Mouse (Mus musculus) limb, embryonic 13.5 days (tissue): Measurements from ENCODE around the gene Rasa3. TPM values are rescaled to one million over a fixed set of nuclear protein-coding genes. Genes with fewer than 3 reads are reported as not detected.

Experiments used
- ATAC-seq: fragments of 200-750 bp; cut with Nextera tagmentation; 2 replicates; pipeline ENCODE4 v1.8.0; 2017; ENCODE audit warnings: low read depth, moderate number of reproducible peaks, moderate TSS enrichment; ENCODE audit not compliant: low FRiP score
- H3K27ac ChIP-seq: fragments of 300-500 bp; sonication (generic); 2 replicates; pipeline ENCODE4 v1.5.1; 2015; ENCODE audit warnings: inconsistent platforms, mild to moderate bottlenecking, moderate library complexity
- H3K27me3 ChIP-seq: fragments of 300-500 bp; sonication (generic); 2 replicates; pipeline ENCODE4 v1.6.1; 2015; ENCODE audit warnings: mild to moderate bottlenecking, inconsistent platforms
- H3K36me3 ChIP-seq: fragments of 300-500 bp; sonication (generic); 2 replicates; pipeline ENCODE4 v1.6.1; 2015; ENCODE audit warnings: inconsistent platforms, mild to moderate bottlenecking, moderate library complexity
- H3K4me1 ChIP-seq: fragments of 300-500 bp; sonication (generic); 2 replicates; pipeline ENCODE4 v1.6.1; 2015; ENCODE audit warnings: inconsistent platforms
- H3K4me2 ChIP-seq: fragments of 300-500 bp; sonication (generic); replicated peaks from 2 replicates; pipeline ENCODE4 v1.6.1; 2015; ENCODE audit warnings: inconsistent platforms, mild to moderate bottlenecking, moderate library complexity
- H3K4me3 ChIP-seq: fragments of 300-500 bp; sonication (generic); 2 replicates; pipeline ENCODE4 v1.5.1; 2015; ENCODE audit warnings: moderate library complexity, mild to moderate bottlenecking, inconsistent platforms
- H3K9ac ChIP-seq: fragments of 300-500 bp; sonication (generic); 2 replicates; pipeline ENCODE4 v1.6.1; 2015; ENCODE audit warnings: mild to moderate bottlenecking, inconsistent platforms
- H3K9me3 ChIP-seq: fragments of 300-500 bp; sonication (generic); 2 replicates; pipeline ENCODE4 v1.6.1; 2016; ENCODE audit warnings: inconsistent platforms
- WGBS: fragments of 180-500 bp; shearing (Covaris S2); methylation state at CpG from one replicate; pipeline ENCODE4 v1.1.7; 2015; 5-methylcytosine and 5-hydroxymethylcytosine counted together
- polyA plus RNA-seq: library from polyadenylated mRNA; unstranded; fragments of >200 nt; fragmentation: Nextera tagmentation; extraction: Ambion mirVana; gene quantifications from 2 replicates; pipeline ENCODE4 v1.2.1, GENCODE M21; 2015

The Rasa3 gene
- polyA plus RNA-seq, 1 experiment from 2014 or later: 25.3 TPM

GRCm38 (mm10) chr8:13605920-13606480 lies 71.4 kb downstream of the Rasa3 start:
- Histone ChIP-seq H3K4me3 (no peak overlapping the region), H3K36me3 (peaks cover 13% of the 10 kb centered on the region; the same call in 1 of the 2 replicates), H3K27me3 (no peaks in the 10 kb centered on the region), H3K27ac (no peak overlapping the region), H3K9me3 (no peaks in the 10 kb centered on the region), H3K9ac (no peak overlapping the region), H3K4me2 (no peak overlapping the region), H3K4me1 (no peaks in the 10 kb centered on the region)
- ATAC-seq: no peak
- 78% methylated on average over 7 of the region's 7 CpGs for WGBS

GRCm38 (mm10) chr8:13602621-13603020 lies 74.8 kb downstream of the Rasa3 start:
- ATAC-seq: no peak
- H3K4me3 ChIP-seq: no peak overlapping the region
- no peak overlapping the region for H3K4me2 ChIP-seq
- H3K27me3 ChIP-seq: no peaks in the 10 kb centered on the region
- peaks cover 17% of the 10 kb centered on the region for H3K36me3 ChIP-seq
- no peaks in the 10 kb centered on the region for H3K9me3 ChIP-seq
- H3K9ac ChIP-seq: no peak overlapping the region
- no peaks in the 10 kb centered on the region for H3K4me1 ChIP-seq
- H3K27ac ChIP-seq: no peak overlapping the region
- WGBS: 63% methylated on average over 8 of the region's 8 CpGs

- no peak overlapping the region for H3K4me2 ChIP-seq
- WGBS: 83% methylated on average over 11 of the region's 11 CpGs
Measured at GRCm38 (mm10) chr8:13601166-13601565, 76.2 kb downstream of the Rasa3 start.

GRCm38 (mm10) chr8:13600716-13601115 lies 76.7 kb downstream of the Rasa3 start:
- Histone ChIP-seq H3K4me1 (no peaks in the 10 kb centered on the region), H3K4me3 (no peak overlapping the region), H3K36me3 (peaks cover 22% of the 10 kb centered on the region), H3K9ac (no peak overlapping the region), H3K9me3 (no peaks in the 10 kb centered on the region), H3K4me2 (no peak overlapping the region), H3K27ac (no peak overlapping the region), H3K27me3 (no peaks in the 10 kb centered on the region)
- WGBS: 89% methylated on average over 10 of the region's 10 CpGs
- no peak for ATAC-seq

More at GRCm38 (mm10) chr8:13601166-13601565, 76.2 kb downstream of the Rasa3 start:
- Histone ChIP-seq H3K36me3 (peaks cover 24% of the 10 kb centered on the region), H3K4me1 (no peaks in the 10 kb centered on the region), H3K9me3 (no peaks in the 10 kb centered on the region), H3K27me3 (no peaks in the 10 kb centered on the region), H3K9ac (no peak overlapping the region), H3K4me3 (no peak overlapping the region), H3K27ac (no peak overlapping the region)
- no peak for ATAC-seq

- Histone ChIP-seq H3K4me1 (no peaks in the 10 kb centered on the region), H3K27ac (no peak overlapping the region)
- ATAC-seq: no peak
Measured at GRCm38 (mm10) chr8:13600204-13600603, 77.2 kb downstream of the Rasa3 start.

GRCm38 (mm10) chr8:13597777-13598176 lies 79.6 kb downstream of the Rasa3 start:
- Histone ChIP-seq H3K4me2 (no peak overlapping the region), H3K4me1 (no peaks in the 10 kb centered on the region), H3K9me3 (no peaks in the 10 kb centered on the region), H3K27me3 (no peaks in the 10 kb centered on the region), H3K27ac (no peak overlapping the region), H3K9ac (no peak overlapping the region), H3K36me3 (peaks cover 15% of the 10 kb centered on the region), H3K4me3 (no peak overlapping the region)
- WGBS: 92% methylated on average over 6 of the region's 6 CpGs
- ATAC-seq: no peak

More at GRCm38 (mm10) chr8:13600204-13600603, 77.2 kb downstream of the Rasa3 start:
- H3K36me3 ChIP-seq: peaks cover 17% of the 10 kb centered on the region
- no peak overlapping the region for H3K4me3 ChIP-seq
- no peak overlapping the region for H3K9ac ChIP-seq
- H3K27me3 ChIP-seq: no peaks in the 10 kb centered on the region
- no peaks in the 10 kb centered on the region for H3K9me3 ChIP-seq
- WGBS: 77% methylated on average over 7 of the region's 7 CpGs
- no peak overlapping the region for H3K4me2 ChIP-seq

- Histone ChIP-seq H3K36me3 (peaks cover 15% of the 10 kb centered on the region), H3K9ac (no peak overlapping the region), H3K27ac (no peak overlapping the region), H3K4me2 (no peak overlapping the region), H3K4me1 (no peaks in the 10 kb centered on the region), H3K4me3 (no peak overlapping the region), H3K27me3 (no peaks in the 10 kb centered on the region), H3K9me3 (no peaks in the 10 kb centered on the region)
- ATAC-seq: no peak
- 81% methylated on average over 6 of the region's 6 CpGs for WGBS
Measured at GRCm38 (mm10) chr8:13595861-13596260, 81.5 kb downstream of the Rasa3 start.

- WGBS: 68% methylated on average over 11 of the region's 11 CpGs
- no peak overlapping the region for H3K9ac ChIP-seq
- peaks cover 15% of the 10 kb centered on the region for H3K36me3 ChIP-seq
- no peak for ATAC-seq
- H3K27me3 ChIP-seq: no peaks in the 10 kb centered on the region
- H3K9me3 ChIP-seq: no peaks in the 10 kb centered on the region
- no peak overlapping the region for H3K27ac ChIP-seq
- H3K4me3 ChIP-seq: no peak overlapping the region
- H3K4me1 ChIP-seq: no peaks in the 10 kb centered on the region
- H3K4me2 ChIP-seq: no peak overlapping the region
Measured at GRCm38 (mm10) chr8:13594884-13595323, 82.5 kb downstream of the Rasa3 start.

- H3K27ac ChIP-seq: no peak overlapping the region
- no peak for ATAC-seq
- H3K4me2 ChIP-seq: no peak overlapping the region
- H3K36me3 ChIP-seq: peaks cover 21% of the 10 kb centered on the region
- no peak overlapping the region for H3K4me3 ChIP-seq
- no peaks in the 10 kb centered on the region for H3K9me3 ChIP-seq
- H3K4me1 ChIP-seq: no peaks in the 10 kb centered on the region
- no peaks in the 10 kb centered on the region for H3K27me3 ChIP-seq
- 78% methylated on average over 8 of the region's 8 CpGs for WGBS
- H3K9ac ChIP-seq: no peak overlapping the region
Measured at GRCm38 (mm10) chr8:13593340-13593739, 84.1 kb downstream of the Rasa3 start.

- Histone ChIP-seq H3K27me3 (no peaks in the 10 kb centered on the region), H3K9ac (no peak overlapping the region), H3K9me3 (no peaks in the 10 kb centered on the region), H3K27ac (no peak overlapping the region), H3K36me3 (peaks cover 10% of the 10 kb centered on the region), H3K4me3 (no peak overlapping the region), H3K4me1 (no peaks in the 10 kb centered on the region), H3K4me2 (no peak overlapping the region)
- no peak for ATAC-seq
- 76% methylated on average over 6 of the region's 6 CpGs for WGBS
Measured at GRCm38 (mm10) chr8:13591246-13591645, 86.2 kb downstream of the Rasa3 start.

GRCm38 (mm10) chr8:13589071-13589470 lies 88.3 kb downstream of the Rasa3 start:
- Histone ChIP-seq H3K9ac (no peak overlapping the region), H3K4me2 (no peak overlapping the region), H3K4me1 (no peaks in the 10 kb centered on the region), H3K4me3 (no peak overlapping the region), H3K36me3 (peaks cover 26% of the 10 kb centered on the region), H3K9me3 (no peaks in the 10 kb centered on the region), H3K27ac (no peak overlapping the region), H3K27me3 (no peaks in the 10 kb centered on the region)
- ATAC-seq: no peak
- WGBS: 77% methylated on average over 6 of the region's 6 CpGs

GRCm38 (mm10) chr8:13584652-13585051 lies 92.8 kb downstream of the Rasa3 start:
- ATAC-seq: no peak
- no peaks in the 10 kb centered on the region for H3K27me3 ChIP-seq
- no peak overlapping the region for H3K27ac ChIP-seq
- H3K4me2 ChIP-seq: no peak overlapping the region
- no peak overlapping the region for H3K9ac ChIP-seq
- no peaks in the 10 kb centered on the region for H3K9me3 ChIP-seq
- peaks cover 63% of the 10 kb centered on the region for H3K36me3 ChIP-seq
- H3K4me3 ChIP-seq: no peak overlapping the region
- no peaks in the 10 kb centered on the region for H3K4me1 ChIP-seq
- WGBS: 87% methylated on average over 8 of the region's 8 CpGs

GRCm38 (mm10) chr8:13577869-13578268 lies 99.5 kb downstream of the Rasa3 start:
- Histone ChIP-seq H3K4me3 (no peak overlapping the region), H3K36me3 (peaks cover 73% of the 10 kb centered on the region), H3K4me2 (no peak overlapping the region), H3K27me3 (no peaks in the 10 kb centered on the region), H3K4me1 (no peaks in the 10 kb centered on the region), H3K9ac (no peak overlapping the region), H3K27ac (no peak overlapping the region), H3K9me3 (no peaks in the 10 kb centered on the region)
- no peak for ATAC-seq
- 93% methylated on average over 6 of the region's 6 CpGs for WGBS
